Mouse (Mus musculus) bone marrow, adult 2 months (tissue): Measurements from ENCODE around the gene Hipk4. TPM values are rescaled to one million over a fixed set of nuclear protein-coding genes. Genes with fewer than 3 reads are reported as not detected.
A peak's percentile ranks its signal among the peaks of the same experiment; 100 is the strongest.

ENCODE experiments used
- H3K27ac ChIP-seq: fragments of 200-500 bp; 2 replicates; pipeline ENCODE4 v1.5.1; 2012; ENCODE audit warnings: low read depth, mild to moderate bottlenecking, control low read depth, inconsistent platforms, low read length; ENCODE audit not compliant: control insufficient read depth, poor library complexity, insufficient read depth
- H3K4me1 ChIP-seq: fragments of 200-500 bp; 2 replicates; pipeline ENCODE4 v1.6.1; 2011; ENCODE audit warnings: low read length; ENCODE audit not compliant: control insufficient read depth, insufficient read depth
- H3K4me3 ChIP-seq: fragments of 200-500 bp; replicated peaks from 2 replicates; pipeline ENCODE3; 2011; ENCODE audit warnings: mild to moderate bottlenecking, low read depth, low read length, control low read depth; ENCODE audit not compliant: control insufficient read depth
- CTCF ChIP-seq: fragments of 200-500 bp; IDR thresholded peaks from 2 replicates; pipeline ENCODE4 v1.5.1; 2011; ENCODE audit warnings: low read length, control low read depth; ENCODE audit not compliant: control insufficient read depth, insufficient read depth
- POLR2A ChIP-seq: fragments of 200-500 bp; IDR thresholded peaks from 2 replicates; pipeline ENCODE4 v1.6.1; 2011; ENCODE audit warnings: low read depth, mild to moderate bottlenecking, control low read depth, low read length, borderline replicate concordance; ENCODE audit not compliant: control insufficient read depth
- WGBS: fragments of 180-500 bp; shearing (Covaris S2); methylation state at CpG from one replicate; pipeline ENCODE4 v1.1.7; 2018; 5-methylcytosine and 5-hydroxymethylcytosine counted together
- polyA plus RNA-seq: library from polyadenylated mRNA; stranded (reverse); fragments of >200 nt; gene quantifications from 2 replicates; pipeline ENCODE4 v1.2.4, GENCODE M21; 2011; ENCODE audit warnings: low replicate concordance; ENCODE audit not compliant: missing spikeins, insufficient read depth, insufficient read length

Hipk4 gene
- polyA plus RNA-seq, 1 experiment, result 0.77 TPM

GRCm38 (mm10) chr7:27549597-27549996 lies 26.5 kb downstream of the Hipk4 start:
- WGBS, result 57% methylated on average over 6 of the region's 6 CpGs
- H3K4me3 ChIP-seq, result no peak overlapping the region
- no peaks in the 10 kb centered on the region; the same call in 1 of the 2 replicates for H3K4me1 ChIP-seq
- no peak overlapping the region for H3K27ac ChIP-seq
- no peak for TF ChIP-seq CTCF
- TF ChIP-seq POLR2A, result no peak

DNA sequence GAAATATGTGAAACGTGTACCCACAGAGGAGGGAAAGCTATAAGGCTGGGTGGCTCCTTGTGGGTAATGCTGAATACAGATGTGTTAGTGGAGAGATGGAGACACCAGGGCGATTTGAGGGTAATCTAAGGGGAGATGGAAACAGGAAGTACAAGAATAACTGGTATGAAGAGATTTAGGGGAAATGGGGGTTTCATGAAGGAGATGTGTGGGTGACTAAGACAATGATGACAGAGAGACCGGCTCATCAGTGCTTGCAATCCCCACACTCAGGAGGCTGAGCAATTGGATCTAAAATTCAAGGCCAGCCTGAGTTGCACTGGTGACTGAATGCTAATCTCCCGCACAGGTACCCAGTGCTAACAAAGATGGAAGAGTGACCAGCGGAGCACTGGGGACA lies 29.0 kb downstream of the Hipk4 start:
- no peak overlapping the region for H3K4me3 ChIP-seq
- H3K27ac ChIP-seq, result no peak overlapping the region
- WGBS, result 54% methylated on average over 5 of the region's 5 CpGs
- no peaks in the 10 kb centered on the region for H3K4me1 ChIP-seq
- no peak for TF ChIP-seq CTCF
- no peak for TF ChIP-seq POLR2A

- TF ChIP-seq CTCF (no peak), POLR2A (peak; percentile 51; the same call in 1 of the 2 replicates)
- no peaks in the 10 kb centered on the region for H3K4me1 ChIP-seq
- WGBS, result under 1% methylated on average over 41 of the region's 41 CpGs
These were observed 30.0 kb downstream of the Hipk4 start, which contains the start of the genes Pld3 and 2310022A10Rik for GRCm38 (mm10) chr7:27552931-27553513. TSS of gene Pld3 (minus strand) at chr7:27553218. TSS of gene 2310022A10Rik (plus strand) at chr7:27553233.

GRCm38 (mm10) chr7:27560291-27560887 lies 37.3 kb downstream of the Hipk4 start:
- TF ChIP-seq POLR2A (no peak), CTCF (no peak)
- 74% methylated on average over 8 of the region's 8 CpGs for WGBS
- Histone ChIP-seq H3K4me1 (no peaks in the 10 kb centered on the region), H3K27ac (no peak overlapping the region), H3K4me3 (no peak overlapping the region)

More at GRCm38 (mm10) chr7:27552931-27553513, 30.0 kb downstream of the Hipk4 start, which contains the start of the genes Pld3 and 2310022A10Rik:
- H3K27ac ChIP-seq, result peak within 1 kb of the TSS; percentile 9
- peak within 1 kb of the TSS; percentile 79 for H3K4me3 ChIP-seq

DNA sequence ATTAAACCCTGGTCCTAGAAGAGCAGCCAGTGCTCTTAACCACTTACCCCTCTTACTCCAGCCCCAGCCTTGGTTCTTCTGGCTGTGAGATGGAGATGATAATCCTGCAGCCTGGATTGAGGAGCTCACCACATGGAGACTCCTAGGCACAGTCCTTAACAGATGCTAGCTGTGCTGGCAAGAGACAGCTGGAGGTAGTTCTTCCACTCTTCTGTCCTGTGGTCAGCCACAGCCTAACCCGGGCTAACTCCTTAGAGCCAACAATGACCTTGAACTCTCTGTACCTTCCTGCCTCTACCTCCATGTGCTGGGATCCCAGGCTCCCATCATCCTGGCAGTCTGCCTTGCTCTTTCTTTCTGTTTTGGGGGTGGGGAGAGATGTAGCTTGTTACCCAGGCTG lies 37.9 kb downstream of the Hipk4 start:
- no peak overlapping the region for H3K27ac ChIP-seq
- TF ChIP-seq POLR2A (no peak), CTCF (no peak)

GRCm38 (mm10) chr7:27569580-27570224 lies 46.6 kb downstream of the Hipk4 start:
- Histone ChIP-seq H3K4me1 (no peaks in the 10 kb centered on the region), H3K27ac (no peak overlapping the region), H3K4me3 (no peak overlapping the region)
- no peak for TF ChIP-seq CTCF
- no peak for TF ChIP-seq POLR2A
- WGBS, result 84% methylated on average over 5 of the region's 5 CpGs

More for the DNA sequence above, 37.9 kb downstream of the Hipk4 start:
- 79% methylated on average over 1 of the region's 1 CpGs for WGBS
- H3K4me1 ChIP-seq, result no peaks in the 10 kb centered on the region
- H3K4me3 ChIP-seq, result no peak overlapping the region

DNA sequence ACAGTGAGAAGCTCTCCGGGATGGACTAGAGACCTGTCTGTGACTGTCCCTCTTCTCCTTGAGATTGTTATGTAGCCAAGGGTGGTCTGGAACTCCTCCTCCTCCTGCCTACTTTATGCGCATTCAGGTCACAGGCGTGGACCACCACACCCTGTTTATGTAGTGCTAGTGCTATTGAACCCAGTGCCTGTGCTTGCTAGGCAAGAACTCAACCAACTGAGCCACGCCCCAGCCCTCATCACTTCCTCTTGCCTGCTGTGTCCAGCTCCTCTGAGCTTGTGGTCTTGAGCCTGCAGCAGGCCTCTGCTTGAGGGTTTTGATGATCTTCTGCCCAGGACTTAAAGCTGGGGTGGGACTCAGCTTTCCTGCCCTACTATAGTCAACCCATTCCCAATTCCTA lies 49.1 kb downstream of the Hipk4 start:
- Histone ChIP-seq H3K4me3 (no peak overlapping the region), H3K27ac (no peak overlapping the region), H3K4me1 (no peaks in the 10 kb centered on the region; the same call in 1 of the 2 replicates)
- WGBS, result 84% methylated on average over 4 of the region's 4 CpGs
- TF ChIP-seq CTCF (no peak), POLR2A (no peak)
